Mouse (Mus musculus) ovary, adult 18-20 months (tissue): Measurements from ENCODE around the gene Tmem97.
A peak's percentile ranks its signal among the peaks of the same experiment; 100 is the strongest.
"Not testable (repeated sequence)": the region's sequence is repeated elsewhere in the genome, so short reads cannot be mapped to it uniquely, and the experiment has no call there.

Source experiments
- DNase-seq: peaks from one replicate; pipeline ENCODE4 v3.0.0; 2022; ENCODE audit warnings: low spot score, mixed read lengths

Gene Tmem97

GRCm38 (mm10) chr11:78549491-78549987, 1.0 kb downstream of the Tmem97 start:
- DNase-seq, result no peak

GRCm38 (mm10) chr11:78547718-78548460, 2.7 kb downstream of the Tmem97 start:
- DNase-seq, result no peak

- DNase-seq, result no peak
Measured at GRCm38 (mm10) chr11:78545181-78545580, 5.4 kb downstream of the Tmem97 start.

- no peak for DNase-seq
Measured at GRCm38 (mm10) chr11:78544449-78545111, 6.0 kb downstream of the Tmem97 start.

- no peak for DNase-seq
Measured at GRCm38 (mm10) chr11:78540358-78540757, 10.2 kb downstream of the Tmem97 start.

GRCm38 (mm10) chr11:78536690-78537084, 13.9 kb downstream of the Tmem97 start:
- no peak for DNase-seq

GRCm38 (mm10) chr11:78536080-78536689, 14.4 kb downstream of the Tmem97 start, which contains the start of the genes Tnfaip1 and Ift20:
Gene Tnfaip1, minus strand, starts transcription at chr11:78536332.
Gene Ift20, plus strand, starts transcription at chr11:78536361.
- DNase-seq, result peak; percentile 98

- no peak for DNase-seq
Measured at GRCm38 (mm10) chr11:78535376-78536079, 15.0 kb downstream of the Tmem97 start.

GRCm38 (mm10) chr11:78534516-78534915, 16.1 kb downstream of the Tmem97 start:
- DNase-seq, result no peak

- not testable (repeated sequence) for DNase-seq
Measured at GRCm38 (mm10) chr11:78531515-78531914, 19.1 kb downstream of the Tmem97 start.

GRCm38 (mm10) chr11:78531046-78531445, 19.5 kb downstream of the Tmem97 start:
- DNase-seq, result no peak

GRCm38 (mm10) chr11:78530001-78530400, 20.6 kb downstream of the Tmem97 start:
- no peak for DNase-seq

GRCm38 (mm10) chr11:78528714-78529113, 21.9 kb downstream of the Tmem97 start:
- no peak for DNase-seq

GRCm38 (mm10) chr11:78524838-78525237, 25.7 kb downstream of the Tmem97 start:
- DNase-seq, result no peak

GRCm38 (mm10) chr11:78523241-78523955, 27.2 kb downstream of the Tmem97 start:
- no peak for DNase-seq

- DNase-seq, result no peak
Measured at GRCm38 (mm10) chr11:78522481-78522997, 28.0 kb downstream of the Tmem97 start.

GRCm38 (mm10) chr11:78521880-78522279, 28.7 kb downstream of the Tmem97 start:
- DNase-seq, result no peak

- no peak for DNase-seq
Measured at GRCm38 (mm10) chr11:78518931-78519330, 31.6 kb downstream of the Tmem97 start.

GRCm38 (mm10) chr11:78515549-78516325, 34.8 kb downstream of the Tmem97 start:
- no peak for DNase-seq

GRCm38 (mm10) chr11:78513106-78513790, 37.3 kb downstream of the Tmem97 start:
- DNase-seq, result no peak
